Mouse (Mus musculus) heart, postnatal 4 days (tissue): ENCODE measurements at regions not wholly inside any gene's neighbourhood (a gene's known extent, or its start where the extent isn't known, plus 50 kb on each side); places are given as distances from the start of the nearest gene placed in this dataset.
A peak's percentile ranks its signal among the peaks of the same experiment; 100 is the strongest.

Source experiments
- DNase-seq: peaks from one replicate; pipeline ENCODE4 v3.0.0; 2021

DNA sequence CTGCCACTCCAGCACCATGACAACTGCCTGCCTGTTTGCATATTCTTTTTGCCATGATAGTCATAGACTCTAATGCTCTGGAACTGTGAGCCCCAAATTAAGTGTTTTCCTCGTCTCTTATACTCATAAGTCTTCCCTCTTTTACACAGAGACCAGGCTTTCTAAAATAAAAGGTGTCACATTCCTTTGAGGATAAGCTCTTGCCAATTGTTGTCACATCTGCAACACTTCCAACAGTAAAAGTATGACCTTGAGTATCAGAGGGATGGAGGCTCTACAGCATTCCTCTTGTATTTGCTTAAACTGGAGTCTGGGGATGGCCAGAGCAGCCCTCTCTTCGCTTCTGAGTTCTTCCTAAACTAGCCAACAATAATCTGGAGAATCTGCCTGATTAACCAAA is 301.4 kb upstream of the Cd180 start:
- DNase-seq = no peak

DNA sequence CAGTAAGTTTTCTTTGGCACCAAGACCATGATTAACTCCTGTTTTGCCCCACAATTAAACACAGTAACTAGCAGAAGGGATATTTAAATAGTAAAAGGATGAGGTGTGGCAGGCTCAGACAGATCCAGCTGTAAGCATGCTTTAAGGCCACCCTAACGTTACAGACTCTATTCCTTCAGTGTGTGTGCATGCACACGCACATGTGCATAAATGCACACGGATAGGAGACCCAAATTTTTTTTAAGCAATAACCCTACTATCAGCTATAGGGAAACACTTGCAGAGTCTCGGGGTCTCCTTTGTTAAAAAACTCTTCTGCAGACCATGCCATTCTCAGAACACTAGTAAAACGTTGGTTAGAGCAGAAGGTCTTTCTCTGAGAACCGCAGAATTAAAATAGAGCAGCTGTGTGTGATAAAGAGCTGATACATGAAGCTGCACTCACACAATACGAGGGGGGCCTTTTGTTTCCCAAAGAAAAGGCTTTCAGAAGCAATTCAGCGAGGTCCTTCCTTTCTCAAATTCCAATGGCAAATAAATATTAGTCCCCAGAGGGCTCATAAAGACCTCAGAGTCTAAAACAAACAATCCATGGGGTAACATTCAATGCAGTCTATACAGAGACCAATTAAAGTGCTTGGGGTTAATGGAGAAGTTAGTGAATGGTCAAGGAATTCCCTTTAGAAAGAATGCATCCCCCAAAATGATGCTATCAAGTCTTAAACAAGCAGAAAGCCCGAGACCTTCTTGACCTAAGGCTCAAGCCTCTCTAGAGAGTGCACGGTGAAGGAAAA is 300.3 kb upstream of the Cd180 start:
- no peak for DNase-seq

DNA sequence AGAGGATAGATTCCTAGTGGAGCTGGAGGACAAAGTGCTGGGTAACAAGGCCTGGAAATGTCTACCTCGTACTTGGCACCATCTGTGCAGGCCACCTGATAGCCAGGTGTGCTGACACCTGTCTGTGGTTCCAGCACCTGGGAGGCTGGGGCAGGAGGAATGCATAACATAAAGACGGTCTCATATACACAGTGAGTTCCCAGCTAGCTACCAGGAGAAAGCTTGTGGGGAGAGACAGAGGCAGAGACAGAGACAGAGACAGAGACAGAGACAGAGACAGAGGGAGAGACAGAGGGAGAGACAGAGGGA is 299.7 kb upstream of the Cd180 start:
- no peak for DNase-seq

DNA sequence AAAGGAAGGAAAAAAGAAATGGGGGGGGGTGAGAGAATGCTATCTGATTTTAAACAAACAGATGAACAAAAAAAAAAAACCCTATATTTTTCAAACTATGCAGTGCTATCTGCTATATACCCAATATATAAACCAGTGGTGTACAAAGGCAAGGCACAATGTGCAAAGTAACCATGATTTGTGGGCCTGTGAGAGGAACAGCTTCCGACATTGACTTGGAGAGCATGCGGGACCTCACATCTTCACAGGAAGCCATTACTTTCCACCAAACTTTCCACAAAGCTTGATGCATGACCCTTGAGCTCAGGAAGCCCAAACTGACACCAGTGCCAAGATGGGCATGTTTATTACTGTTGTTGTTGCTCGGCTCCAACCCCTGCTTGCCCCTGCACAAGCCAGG is 299.3 kb upstream of the Cd180 start:
- no peak for DNase-seq

DNA sequence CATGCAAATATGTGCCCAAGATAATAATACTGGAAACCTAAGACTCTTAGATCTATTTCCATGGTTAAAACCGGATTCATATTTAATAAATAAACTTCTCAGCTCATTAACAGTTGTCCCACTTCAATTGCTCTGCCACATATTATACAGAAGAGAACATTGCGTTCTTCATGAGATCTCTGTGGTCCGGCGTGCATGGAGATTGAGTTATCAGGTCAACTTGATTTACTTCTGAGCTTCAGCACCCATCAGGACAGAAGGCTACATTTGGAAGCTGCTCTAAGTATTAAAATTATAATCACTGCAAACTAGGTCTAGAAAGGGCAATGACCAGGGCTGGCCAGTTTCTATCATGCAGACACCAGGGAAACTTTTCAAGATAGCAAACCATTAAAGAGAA is 295.9 kb upstream of the Cd180 start:
- DNase-seq = no peak

DNA sequence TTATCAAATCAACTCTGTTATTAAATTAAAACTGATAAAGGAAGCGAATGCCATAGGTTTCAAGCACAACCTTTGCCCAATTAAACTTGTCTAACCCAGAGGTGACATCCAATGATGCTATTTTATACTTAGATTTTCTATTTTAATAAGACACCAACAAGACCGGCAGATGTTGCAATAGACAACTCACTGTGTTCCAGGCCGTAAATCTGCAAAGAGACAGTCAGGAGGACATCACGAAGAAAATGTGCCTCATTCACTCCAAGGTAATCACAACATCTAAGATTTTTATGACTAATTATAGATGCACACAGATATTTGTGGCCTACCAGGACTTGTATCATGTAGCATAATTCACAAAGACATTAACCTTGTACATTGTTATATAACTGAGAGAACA is 281.5 kb upstream of the Cd180 start:
- DNase-seq = no peak

DNA sequence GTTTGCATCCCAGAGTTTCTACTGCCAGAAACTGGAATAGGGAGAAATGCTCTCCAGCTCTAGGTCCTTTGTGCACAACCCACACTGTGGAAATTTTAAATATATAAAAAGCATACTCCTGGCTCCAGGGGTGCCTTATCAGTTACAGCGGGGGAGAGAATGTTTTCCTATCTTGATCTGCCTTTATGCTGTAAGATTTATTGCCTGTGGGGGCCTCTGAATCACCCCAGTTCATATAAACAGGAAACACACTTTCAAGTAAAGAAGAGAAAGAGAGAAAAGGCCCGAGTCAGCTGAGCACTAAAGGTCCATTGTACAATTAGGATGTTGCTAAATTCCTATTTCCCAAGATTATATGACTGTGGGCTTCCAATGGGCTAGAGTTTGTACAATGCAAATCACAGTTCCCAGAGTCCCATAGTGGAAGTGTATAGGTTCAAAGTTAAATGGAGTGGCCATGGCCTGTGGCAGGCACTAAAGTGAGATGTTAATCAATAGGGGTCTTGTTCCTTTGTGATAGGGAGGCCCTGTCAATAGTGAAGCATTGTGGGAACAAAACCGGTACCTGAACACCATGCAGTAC is 258.9 kb upstream of the Cd180 start:
- DNase-seq = no peak

DNA sequence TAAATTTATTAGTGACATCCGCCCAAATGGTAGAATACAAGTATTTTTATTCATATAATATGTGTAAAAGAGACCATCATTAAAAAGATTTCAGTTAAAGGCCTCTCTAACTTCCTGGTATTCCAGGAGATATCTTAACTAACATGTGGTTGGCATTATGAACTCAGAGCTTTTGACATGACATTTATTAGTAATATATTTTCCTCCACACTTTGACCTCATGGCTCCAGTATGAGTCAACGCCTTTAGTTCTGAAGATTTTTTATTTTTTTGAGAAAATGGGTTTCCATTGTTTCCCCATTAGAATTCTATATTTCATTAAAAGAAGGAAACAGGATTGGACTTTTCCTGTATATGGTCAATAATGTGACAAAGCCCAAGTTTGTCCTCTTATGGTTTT is 250.7 kb upstream of the Cd180 start:
- no peak for DNase-seq

DNA sequence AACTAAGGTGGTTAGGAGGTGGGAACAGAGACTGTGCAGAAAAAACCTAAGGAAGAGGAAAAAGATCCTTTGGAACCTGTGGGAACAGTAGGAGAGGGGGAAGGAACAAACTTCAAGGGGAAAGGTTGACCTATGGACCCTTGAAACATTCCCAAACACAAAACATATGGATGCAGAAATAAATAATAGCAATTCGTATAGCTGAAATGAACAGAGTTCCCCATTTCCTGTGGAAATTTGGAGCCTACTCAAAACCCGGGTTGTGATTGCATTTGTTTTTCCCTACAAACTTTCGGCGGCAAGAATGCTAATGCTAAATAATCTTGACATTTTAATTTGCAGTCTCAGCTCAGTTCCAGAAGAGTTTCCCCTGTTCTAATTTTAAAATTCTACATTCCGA is 246.0 kb upstream of the Cd180 start:
- no peak for DNase-seq

DNA sequence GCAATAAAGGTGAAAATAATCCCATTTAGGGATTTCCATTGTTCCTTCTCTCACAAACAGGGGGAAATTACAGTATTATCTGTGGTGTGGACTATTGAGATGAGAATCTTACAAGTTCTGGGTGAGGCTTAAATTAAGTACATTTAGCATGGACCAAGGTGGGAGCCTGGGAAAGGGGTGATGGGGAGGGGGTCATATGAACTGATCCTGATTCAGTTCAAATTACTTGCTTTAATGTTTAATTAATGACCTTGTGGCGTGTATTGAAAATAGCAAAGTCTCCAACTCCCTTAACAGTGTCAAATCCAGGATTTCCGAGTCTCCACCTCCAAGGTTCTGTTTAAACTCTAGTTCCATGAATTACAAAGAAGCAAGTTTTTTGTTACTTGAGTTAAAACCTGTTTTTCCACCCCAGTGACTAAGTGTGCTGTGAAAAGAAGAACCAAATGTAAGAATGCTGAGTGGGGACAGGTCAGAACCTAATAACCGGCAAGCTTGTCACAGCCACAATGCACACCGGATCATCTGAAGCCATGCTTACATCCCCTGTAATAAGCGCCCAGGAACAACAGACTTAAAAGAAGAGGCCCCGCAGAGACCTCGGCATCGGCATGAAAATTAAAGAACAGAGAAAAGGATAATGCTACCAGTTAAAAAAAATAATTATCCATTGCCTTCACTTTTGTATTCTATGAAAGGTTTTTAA is 243.8 kb upstream of the Cd180 start:
- DNase-seq = no peak

DNA sequence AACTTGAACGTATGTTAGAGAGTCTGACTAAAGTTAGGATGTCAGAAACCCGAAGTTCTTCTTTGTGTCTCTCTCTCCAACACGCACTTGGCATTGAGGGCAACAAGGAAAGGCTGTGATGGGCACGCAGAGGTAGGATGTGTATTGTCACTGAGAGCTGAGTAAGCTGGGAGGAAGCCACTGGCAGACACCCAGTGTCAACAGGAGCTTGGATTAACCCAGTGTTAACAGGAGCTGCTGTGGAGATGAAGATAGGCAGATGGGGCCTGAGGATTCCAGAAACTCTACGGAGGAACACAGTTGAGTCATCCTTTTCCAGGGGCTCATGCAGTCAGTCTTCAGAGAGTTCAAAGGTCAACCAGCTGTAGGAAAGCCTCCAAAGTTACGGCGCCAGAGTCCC is 242.2 kb upstream of the Cd180 start:
- DNase-seq = peak; percentile 7

DNA sequence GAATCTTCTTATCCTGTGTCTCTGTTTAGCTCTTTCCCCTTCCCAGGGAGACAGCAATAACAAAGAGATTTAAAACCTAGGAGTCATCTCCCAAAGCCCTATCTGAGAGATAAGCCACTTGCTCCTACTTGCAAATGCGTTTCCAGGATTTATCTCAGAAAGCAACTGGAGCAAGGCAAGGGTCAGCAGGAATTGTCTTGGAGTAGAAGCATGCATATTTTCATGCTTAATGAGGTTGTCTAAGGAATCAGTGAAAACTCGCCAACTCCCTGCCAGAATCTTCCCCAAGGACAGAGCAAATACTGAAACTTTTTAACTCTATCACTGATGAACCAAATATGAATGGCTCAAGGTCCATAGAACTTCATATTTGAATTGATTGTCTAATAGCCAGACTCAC is 234.6 kb upstream of the Cd180 start:
- no peak for DNase-seq

DNA sequence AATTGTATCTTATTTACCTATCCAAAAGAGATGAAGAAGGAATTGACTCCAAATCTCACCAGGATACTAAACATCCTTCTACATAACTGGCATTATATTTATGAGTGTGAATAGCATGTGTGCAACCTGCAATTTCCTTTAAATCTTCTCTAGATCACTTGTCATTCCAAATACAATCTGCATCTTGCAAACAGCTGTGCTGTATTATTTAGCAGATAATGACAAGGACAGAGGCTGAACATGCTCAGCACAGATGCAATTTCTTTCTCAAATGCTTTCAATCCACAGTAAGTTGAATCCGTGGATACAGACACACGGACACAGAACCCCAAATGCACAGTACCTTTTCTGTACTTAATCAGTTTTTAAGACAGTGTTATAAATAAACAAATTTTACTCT is 229.4 kb upstream of the Cd180 start:
- DNase-seq = no peak

DNA sequence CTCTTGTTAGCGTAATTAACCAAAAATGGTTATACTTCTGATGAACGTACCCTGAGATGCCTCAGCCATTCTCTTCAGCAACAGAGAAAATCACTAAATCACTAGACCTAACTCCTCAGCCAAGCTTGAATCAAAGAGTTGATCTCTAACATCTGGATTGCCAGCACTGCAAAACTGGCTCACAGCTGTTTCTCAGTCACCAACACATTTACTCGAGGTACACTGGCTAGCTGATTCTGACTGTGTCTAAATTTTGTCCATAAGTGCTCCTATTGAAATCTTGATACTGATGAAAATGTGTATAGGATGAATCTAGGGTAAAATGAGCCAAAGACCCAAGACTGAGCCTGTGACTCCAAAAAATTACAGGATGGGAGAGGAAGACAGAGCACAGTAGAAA is 211.5 kb upstream of the Cd180 start:
- no peak for DNase-seq

DNA sequence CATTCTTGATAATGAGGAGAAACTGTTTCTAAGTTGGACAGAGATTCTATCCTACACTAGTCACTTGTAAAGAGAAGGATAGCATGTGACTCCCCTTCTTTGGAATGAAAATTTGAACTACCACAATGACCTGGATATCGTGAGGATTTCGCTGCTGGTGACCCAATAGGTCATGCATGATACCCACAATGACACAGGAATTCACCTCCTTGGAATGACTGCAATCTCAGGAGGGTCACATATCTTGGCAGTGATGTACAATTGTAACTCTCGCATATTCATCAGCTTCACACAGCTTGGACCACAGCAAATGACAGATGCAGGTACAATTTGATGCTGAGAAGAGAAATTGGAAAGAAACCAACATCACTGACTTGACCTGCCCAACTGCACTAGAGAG is 210.9 kb upstream of the Cd180 start:
- no peak for DNase-seq

DNA sequence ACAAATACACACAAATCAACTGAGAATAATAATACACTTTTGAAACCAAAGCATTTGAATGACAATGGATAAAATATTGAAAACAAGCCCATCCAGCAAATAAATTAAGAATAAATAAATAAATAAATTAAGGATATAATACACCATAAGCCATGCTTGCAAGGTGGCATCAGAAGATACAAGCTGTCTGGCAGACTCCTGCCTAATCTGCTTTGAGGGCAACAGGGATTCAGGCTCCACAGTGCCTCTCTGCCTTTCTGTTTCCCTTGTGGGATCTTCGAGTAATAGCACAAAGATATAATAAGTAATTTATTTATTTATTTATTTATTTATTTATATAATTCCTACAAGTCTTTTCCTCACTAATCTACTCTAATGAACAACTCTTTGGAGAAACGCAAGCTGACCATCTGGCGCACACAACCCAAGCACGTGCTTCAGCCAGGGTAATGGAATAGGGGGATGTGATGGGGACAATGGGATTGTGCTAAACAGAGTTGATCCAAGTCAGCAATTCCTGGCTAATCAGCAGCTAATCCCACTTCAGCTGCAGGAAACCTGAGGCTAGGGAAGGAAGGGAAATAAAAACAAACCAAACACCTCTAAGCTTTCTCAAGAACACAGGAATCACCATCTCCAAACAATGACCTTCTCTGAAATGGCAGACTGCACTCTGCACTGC is 205.8 kb upstream of the Cd180 start:
- DNase-seq = no peak

DNA sequence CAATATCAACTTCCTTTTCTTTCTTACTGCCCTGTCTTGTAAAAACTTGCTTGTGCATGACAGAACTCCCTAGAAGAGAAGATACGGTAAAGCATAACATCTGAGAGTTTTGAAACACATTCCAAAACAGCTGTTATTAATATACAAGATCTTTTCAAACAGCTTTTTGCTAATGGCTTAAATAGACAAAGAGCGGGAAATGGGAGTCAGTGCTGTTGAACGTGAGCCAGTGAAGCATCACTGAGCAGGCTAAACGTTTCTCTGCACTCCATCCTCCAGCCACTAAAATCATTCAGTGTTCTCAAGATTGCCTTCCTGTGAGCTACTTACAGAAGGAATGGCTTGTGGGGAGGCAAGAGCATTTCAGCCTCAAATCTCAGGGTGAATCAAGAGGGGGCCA is 202.0 kb upstream of the Cd180 start:
- peak; percentile 7 for DNase-seq

DNA sequence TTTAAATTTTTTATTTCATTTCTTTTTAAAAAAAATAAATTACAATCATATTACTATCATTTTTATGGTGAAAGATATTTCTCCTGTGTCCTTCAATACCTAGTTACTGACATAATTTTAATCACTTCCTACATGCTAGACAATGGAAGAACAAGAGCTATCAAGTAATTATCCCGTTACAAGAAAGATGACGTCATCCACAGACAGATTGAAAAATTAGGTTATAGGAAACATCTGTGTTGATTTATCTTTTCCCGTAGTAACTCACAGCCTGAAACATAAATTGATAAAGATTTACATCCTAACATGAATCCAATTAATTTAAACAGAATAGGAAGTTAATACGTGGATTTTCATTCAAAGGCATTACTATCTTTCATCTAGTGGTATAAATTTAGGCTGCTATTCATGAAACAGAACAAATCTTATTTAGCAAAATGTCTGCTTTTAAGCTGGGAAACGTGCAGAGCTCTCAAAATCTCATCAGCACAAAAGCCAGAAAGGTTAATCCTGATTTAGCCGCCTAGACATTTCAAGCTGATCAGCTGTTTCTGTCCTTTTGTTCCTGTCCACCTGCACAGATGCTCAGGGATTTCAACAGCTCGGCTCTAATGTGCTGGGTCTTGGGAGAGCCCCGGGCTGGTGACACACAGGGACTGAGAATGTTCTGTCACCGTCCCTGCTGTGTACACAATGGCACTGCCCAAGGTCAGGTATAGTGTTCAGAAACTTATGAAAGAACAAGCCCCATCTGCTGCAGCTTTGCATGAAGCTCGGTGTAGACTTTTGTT is 189.0 kb upstream of the Cd180 start:
- no peak for DNase-seq

DNA sequence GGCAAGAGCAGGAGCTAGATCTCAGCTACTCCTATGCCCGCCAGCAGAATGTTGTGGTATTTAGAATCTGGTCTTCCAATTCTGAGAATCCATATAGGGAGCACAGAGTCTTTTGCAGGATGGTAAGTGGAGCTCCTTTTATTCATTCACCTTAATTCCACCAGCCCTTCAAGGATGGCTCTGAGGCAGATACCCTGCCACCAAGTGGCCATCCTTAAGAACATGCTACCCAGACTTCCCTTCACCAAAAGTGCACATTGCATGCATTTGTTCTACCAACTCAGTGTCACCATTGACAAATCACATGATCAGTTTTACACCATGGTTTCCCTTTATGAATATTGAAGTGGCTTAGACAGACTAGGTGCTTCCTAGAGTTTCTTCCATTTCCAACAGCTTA is 186.1 kb upstream of the Cd180 start:
- no peak for DNase-seq

DNA sequence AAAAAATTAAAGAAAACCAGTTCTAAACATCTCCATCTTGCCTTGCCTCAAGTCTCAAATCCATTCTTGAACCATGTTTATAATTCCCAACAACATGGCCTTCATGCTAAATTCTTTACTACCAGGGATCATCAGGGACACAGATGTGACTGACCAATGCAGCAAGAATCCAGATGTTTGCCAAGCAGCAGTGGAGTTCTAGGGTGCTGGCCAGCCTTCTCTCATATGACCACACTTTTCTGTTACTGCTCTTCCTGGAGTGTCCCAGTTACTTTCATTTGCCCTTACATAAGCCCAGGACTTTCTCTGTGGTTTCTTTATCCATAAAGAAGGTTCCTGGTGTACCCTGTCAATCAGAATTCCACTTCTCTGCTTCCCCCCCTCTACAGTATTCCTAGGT is 185.4 kb upstream of the Cd180 start:
- DNase-seq = no peak

DNA sequence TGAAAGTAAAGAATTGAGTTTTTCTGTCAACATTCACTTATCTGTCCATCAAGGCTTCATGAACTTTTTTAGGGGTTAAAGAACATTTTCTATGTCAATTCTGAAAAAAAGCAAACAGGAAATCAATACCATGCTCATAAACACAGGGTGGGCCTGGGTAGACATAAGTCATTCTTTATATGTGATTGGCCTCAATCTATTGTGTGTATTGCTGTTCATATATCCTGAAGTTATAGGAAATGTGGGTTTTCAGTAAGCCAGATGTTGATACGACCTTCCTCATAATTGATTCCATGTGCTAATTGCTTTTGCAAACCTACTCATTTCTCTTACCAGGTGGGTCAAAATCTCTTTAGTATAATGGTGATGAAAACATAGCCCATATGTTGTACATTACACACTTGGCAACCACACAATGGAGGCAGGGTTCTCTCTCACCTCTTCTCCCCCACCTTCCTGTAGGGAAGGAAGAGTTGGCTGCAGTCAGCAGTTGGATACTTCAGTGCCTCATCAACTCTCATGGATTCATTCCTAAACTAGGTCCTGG is 182.6 kb upstream of the Cd180 start:
- no peak for DNase-seq

DNA sequence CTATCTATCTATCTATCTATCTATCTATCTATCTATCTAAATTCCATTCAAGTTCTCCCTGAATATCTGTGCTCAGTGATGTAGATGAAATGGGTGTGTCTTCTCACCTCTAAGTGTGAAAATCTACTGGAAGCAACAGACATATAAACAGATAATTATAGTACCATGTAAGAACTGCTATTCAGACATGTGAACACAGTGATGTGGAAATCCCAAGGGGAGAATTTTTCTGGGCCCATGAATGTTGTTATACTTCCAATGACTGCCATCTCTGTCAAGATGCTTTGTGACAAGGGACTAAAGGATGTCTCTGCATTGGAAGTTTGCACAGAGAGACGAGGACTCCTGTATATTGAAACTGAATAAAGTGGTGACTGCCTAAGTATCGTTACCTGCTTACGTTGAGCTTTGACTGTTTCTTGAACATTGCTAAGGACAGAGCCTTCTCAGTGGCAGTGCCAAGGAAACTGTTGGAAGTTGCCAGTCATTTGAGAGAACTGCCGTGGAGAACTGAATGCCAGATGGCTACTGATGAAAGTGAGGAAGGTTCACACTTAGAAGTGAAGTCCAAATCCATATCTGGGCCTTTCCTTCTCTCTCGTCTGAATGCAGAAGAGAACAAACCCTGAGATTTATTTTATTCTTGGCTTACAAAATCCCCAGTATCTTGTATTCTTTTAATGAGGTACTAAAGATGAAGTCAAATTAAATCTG is 175.0 kb upstream of the Cd180 start:
- no peak for DNase-seq
